Mouse (Mus musculus): ENCODE results near the gene Mre11a.

Mre11a gene

GRCm38 (mm10) chr9:14827875-14828274 is 43.4 kb downstream of the Mre11a start:
- DNase-seq, result no peak

- no peak for DNase-seq
Measured at GRCm38 (mm10) chr9:14832046-14832445, 47.6 kb downstream of the Mre11a start.

- no peak for DNase-seq
Measured at GRCm38 (mm10) chr9:14835335-14836075, 51.1 kb downstream of the Mre11a start.

DNA sequence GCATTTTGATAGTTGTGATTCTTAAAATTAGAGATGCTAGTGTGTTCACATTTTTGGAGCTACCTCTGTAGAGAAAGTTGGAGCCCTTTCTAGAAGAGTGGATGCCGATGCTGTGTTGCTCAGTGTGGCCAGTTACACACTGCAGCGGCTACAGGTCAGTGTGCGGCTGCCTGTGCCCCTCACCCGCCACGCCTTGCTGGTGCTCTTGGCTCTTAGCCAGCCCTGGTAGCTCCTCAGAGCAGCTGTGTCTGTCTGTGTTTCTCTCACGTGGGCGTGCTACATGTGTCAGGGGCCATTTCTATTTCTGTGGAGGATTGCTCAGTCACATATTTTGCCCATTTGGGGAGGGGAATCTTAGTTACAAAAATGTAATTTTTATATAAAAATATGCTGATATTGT is 55.1 kb downstream of the Mre11a start:
- peak; percentile 61 for DNase-seq

DNA sequence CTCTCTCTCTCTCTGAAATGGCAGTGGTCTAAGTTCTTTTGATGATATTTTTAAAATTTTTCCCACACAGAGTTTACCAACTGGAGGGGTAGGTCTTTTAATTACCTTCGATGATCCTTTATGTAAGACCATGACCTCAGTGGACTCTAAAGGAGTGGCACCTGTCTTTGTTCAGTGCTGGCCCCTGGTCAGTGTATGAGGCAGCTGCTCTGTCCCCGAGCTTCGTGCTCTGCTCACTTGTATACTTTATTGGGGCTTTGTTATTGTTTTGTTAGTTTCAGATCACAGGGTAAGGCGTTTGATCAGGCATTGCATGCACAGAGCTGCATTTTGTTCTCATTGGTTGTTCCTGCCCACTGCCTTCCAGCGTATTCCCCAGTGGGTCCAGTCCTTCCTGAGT is 55.5 kb downstream of the Mre11a start:
- DNase-seq, result no peak

DNA sequence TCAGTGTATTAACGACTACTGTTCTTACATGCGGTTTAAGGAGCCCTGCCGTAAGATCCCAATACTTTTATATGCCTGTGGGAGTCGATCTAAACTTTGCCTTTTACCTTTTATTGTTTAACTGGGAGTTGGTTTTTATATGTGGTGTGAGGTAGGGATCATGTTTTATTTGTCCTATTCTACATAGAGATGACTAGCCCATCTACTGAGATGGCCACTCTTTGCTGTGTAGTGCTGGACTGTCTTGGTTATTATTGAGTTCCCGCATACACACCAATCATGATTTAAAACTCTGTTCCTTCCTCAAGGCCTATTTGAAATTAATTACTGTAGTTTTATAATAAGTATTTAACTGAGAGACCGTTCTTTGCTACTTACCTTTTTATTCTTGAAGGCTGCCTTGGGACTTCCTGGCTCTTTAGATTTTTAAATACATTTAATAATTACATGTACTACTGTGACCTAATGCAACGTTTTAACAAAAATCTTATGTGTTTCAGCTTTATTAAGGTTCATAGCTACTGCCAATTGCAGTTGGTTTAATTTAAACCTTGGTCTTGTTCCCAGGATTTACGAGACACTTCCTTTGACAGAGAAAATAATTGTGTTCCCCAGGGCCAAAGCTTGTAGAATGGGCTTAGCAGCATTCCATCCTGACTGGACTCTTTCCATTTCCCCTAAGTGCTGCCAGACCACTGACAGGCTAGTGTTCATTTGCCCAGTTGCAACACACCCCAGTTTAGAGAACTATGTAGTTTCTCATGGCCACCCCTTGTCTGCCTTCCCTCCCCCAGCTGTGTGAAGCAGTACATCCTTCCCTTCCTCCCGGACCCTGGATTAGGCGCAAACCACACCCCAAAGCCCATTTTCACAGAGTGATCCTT is 57.7 kb downstream of the Mre11a start:
- DNase-seq, result peak; percentile 52

GRCm38 (mm10) chr9:14843311-14843857 is 58.9 kb downstream of the Mre11a start:
- DNase-seq, result no peak

GRCm38 (mm10) chr9:14843901-14844300 is 59.4 kb downstream of the Mre11a start:
- no peak for DNase-seq

DNA sequence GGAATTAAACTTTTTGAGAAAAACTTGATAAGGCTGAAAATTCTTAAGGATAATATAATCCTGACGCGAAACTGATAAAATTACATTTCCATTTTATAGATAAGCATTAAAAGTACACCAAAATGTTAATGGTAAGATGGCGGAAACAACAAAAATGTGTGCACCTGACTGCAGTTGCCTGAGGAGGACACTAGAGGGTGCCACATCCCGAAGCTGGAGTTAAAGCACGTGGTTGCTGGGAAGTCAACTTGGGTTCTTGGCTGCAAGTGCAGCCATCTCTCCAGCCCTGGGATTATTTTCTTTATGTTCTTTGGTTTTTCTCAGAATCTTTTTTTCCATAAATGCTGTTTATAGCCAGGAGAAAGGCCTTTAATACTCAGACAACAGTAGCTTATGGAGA is 62.0 kb downstream of the Mre11a start:
- DNase-seq, result no peak

GRCm38 (mm10) chr9:14848267-14848935 is 63.9 kb downstream of the Mre11a start:
- DNase-seq, result no peak

DNA sequence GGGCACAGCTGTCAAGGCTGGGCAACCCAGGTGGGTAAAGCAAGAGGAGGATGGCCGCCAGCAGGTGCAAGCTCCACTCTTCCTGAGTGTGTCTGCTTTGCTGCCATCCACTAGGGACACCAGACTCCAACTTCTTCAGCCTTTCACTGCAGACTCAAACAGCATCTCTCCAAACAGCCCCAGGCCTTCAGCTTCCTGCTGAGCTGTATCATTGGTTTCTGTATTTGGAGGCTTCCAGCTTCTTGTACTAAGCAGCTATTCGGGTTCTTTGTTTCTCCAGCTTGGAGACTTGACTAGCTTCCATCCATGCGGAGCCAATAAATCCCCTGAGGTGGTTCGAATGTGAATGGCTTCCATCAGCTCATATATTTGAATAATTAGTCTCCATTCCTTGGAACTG is 70.1 kb downstream of the Mre11a start:
- DNase-seq, result no peak

DNA sequence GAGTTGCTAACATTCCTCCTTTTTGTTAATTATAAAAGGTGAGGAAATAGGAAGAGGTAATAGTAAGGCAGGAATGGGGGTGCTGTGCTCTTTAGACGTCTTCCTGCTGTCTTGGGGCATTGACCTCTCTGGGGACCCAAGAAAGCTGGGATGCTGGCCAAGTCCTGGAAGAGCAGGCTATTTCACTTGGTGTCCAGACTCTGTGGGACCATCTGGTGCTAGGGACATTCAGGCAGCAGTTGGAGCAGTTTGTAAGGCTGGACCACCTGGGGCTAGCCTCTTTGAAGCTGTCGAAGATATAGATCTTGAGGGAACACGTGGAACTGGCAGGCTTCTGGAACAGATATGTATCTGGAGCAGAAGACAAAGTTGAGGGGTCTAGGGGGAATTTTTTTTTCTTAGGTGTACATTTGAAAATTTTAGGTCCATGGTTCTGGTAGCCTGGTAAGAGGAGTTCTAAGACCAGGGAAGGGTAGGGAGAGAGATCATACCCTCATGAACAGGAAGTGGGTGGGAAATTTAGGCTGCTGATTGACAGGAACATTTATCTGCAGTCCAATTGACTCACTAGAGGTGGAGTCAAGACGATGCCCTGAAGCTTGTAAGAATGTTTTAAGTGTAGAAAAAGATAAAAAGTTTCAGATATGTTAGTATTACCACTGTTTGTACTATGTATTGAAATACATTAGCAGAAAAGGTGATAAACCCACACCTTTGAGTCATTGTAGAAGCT is 72.6 kb downstream of the Mre11a start:
- no peak for DNase-seq

DNA sequence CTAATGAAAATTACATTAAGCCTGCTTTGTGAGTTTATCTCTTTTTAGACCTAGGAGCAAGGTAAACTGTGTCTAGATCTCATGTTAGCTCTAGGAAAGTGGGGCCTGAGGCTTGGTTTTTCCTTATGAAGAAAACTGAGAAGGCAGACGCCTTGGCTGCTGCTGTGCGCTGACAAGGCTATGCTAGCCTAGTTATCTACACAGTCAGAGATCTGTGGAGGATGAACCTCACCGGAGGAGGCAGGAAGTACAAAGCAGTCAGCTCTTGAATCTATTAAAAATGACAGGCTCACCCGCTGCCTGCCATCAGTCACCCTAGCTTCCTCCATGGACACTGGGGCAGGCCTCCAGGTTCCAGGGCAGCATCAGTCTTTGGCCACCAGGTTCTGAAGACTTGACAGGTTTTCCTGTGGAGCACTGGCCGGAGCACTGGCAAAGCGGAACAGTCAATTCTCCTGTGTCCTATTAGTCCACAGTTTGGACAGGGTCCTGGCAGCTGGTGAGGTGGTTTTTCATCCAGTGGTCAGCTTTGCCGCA is 73.8 kb downstream of the Mre11a start:
- peak; percentile 19 for DNase-seq

DNA sequence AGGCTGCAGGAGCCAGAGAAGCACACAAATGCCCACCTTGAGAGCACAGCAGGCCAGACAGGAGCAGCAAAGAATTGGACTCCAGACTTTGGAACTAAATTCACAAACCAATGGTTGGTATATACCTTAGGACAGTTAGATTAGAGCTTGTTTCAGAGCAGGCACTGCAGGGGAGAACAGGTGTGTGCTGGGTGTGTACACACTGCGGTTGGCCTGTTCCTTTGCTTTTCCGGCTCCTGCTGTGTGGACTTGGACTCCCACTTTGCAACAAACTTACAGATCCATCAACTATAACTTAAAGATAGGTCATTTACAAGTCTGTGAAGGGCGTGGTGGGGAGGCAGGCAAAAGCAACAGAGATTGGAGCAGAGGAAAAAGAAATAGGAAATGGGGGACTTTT is 74.3 kb downstream of the Mre11a start:
- no peak for DNase-seq

DNA sequence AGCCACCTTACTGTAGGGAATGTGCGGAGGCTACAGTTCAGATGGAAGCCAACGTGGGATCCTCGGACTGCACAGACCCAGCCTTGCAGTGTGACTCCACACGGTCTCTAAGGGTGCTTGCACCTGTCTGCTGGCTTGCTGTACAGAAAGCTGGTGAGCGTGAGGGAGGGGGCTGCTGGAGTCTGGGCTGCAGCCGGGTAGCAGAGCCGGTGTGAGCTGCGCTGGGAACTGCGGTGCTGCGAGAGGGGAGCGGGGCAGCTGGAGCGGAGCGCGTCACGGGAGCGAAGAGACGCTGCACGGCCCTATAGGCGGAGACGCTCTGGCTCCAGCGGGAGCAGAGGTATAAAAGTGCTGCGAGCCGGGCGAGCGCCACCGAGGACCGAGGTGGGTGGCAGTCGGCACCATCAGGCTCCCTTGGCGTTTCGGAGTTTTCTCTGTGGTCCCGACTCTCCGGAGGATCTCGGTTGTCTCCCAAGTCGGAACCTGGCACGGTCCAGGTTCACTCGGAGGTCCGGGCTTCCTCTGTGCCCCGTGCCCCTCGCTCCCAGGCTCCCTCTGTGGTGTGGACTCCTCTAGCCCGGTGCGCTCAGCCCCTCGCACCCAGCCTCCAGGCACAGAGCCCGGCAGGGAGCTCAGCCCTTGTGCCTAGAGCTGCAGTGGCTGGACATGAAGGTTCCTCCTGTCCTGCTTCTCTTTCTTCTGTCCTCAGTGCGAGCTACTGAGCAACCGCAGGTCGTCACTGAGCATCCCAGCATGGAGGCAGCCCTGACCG is 75.6 kb downstream of the Mre11a start, which contains the start of gene Gpr83:
Gene Gpr83 (plus strand): TSS at position 343 of the 772 bp plus-strand sequence.
- DNase-seq, result peak; percentile 37

- no peak for DNase-seq
Measured at GRCm38 (mm10) chr9:14863126-14863525, 78.7 kb downstream of the Mre11a start.

DNA sequence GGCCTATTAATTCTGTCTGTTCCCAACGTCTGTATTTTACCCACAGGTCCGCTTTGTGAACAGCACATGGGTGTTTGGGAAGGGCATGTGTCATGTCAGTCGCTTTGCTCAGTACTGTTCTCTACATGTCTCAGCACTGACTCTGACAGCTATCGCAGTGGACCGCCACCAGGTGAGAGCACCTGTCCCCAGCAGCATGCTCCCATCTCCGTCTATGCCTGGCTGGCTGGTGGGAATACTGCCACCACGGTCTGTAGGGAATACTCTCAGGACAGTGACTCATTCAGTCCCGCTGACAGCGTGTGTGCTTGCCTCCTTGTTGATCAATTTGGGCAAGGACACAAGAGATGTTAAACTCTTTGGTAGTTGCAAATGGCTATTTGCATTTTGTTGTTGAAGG is 80.3 kb downstream of the Mre11a start:
- DNase-seq, result no peak

DNA sequence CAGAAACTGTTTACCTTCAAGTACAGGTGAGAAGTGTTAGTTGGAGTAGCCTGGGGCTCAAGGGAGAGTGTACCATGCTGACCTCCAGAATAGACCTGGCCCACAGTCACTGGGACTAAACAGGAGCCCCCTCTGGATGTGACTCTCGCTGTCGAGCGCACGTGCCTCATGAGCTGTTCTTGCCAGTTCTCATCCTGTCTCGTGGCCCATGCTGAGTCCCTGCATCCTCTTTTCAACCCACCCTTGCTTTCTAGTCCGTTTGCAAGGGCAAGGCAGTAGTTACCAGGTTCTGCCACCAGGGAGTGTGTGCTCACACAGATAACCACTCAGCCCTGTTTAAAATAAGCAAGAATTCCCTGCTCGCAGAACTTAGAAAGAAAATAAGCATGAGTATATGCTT is 82.5 kb downstream of the Mre11a start:
- peak; percentile 79 for DNase-seq

DNA sequence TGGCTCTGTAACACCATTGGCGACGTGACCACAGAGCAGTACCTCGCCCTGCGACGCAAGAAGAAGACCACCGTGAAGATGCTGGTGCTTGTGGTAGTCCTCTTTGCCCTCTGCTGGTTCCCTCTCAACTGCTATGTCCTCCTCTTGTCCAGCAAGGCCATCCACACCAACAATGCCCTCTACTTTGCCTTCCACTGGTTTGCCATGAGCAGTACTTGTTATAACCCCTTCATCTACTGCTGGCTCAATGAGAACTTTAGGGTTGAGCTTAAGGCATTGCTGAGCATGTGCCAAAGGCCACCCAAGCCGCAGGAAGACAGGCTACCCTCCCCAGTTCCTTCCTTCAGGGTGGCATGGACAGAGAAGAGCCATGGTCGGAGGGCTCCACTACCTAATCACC is 83.9 kb downstream of the Mre11a start:
- no peak for DNase-seq

- DNase-seq, result no peak
Measured at GRCm38 (mm10) chr9:14870377-14870776, 85.9 kb downstream of the Mre11a start.

GRCm38 (mm10) chr9:14870802-14871201 is 86.3 kb downstream of the Mre11a start:
- no peak for DNase-seq

Data from kidney, postnatal 10 days (tissue).